Mouse (Mus musculus) thymus, adult 2 months (tissue): ENCODE data around the gene Ston2. TPM values are rescaled to one million over a fixed set of nuclear protein-coding genes. Genes with fewer than 3 reads are reported as not detected.

Experiments
- DNase-seq: peaks from one replicate; pipeline ENCODE4 v3.0.0; 2021
- H3K27ac ChIP-seq: fragments of 200-500 bp; 2 replicates; pipeline ENCODE4 v1.5.1; 2012; ENCODE audit warnings: low read length, control low read depth; ENCODE audit not compliant: control insufficient read depth, insufficient read depth
- H3K27me3 ChIP-seq: fragments of 200-500 bp; 2 replicates; pipeline ENCODE4 v1.6.1; 2012; ENCODE audit warnings: mild to moderate bottlenecking, low read length, moderate library complexity, mixed read lengths; ENCODE audit not compliant: control insufficient read depth, insufficient read depth
- H3K36me3 ChIP-seq: fragments of 200-500 bp; 2 replicates; pipeline ENCODE4 v1.6.1; 2012; ENCODE audit warnings: mild to moderate bottlenecking, low read length, moderate library complexity; ENCODE audit not compliant: control insufficient read depth, insufficient read depth
- H3K4me1 ChIP-seq: fragments of 200-500 bp; replicated peaks from 2 replicates; pipeline ENCODE4 v1.6.1; 2012; ENCODE audit warnings: low read length; ENCODE audit not compliant: control insufficient read depth, insufficient read depth
- H3K4me3 ChIP-seq: fragments of 200-500 bp; 2 replicates; pipeline ENCODE4 v1.5.1; 2012; ENCODE audit warnings: mild to moderate bottlenecking, low read length, control low read depth, moderate library complexity; ENCODE audit not compliant: control insufficient read depth, insufficient read depth
- CTCF ChIP-seq: fragments of 200-500 bp; IDR thresholded peaks from 2 replicates; pipeline ENCODE4 v1.5.1; 2012; ENCODE audit warnings: mild to moderate bottlenecking, control low read depth, low read length, moderate library complexity, borderline replicate concordance; ENCODE audit not compliant: control insufficient read depth, poor library complexity, insufficient read depth; ENCODE audit errors: extremely low read depth
- POLR2A ChIP-seq: fragments of 200-500 bp; IDR thresholded peaks from 2 replicates; pipeline ENCODE4 v1.6.1; 2012; ENCODE audit warnings: mild to moderate bottlenecking, low read length, control low read depth, moderate library complexity; ENCODE audit not compliant: control insufficient read depth, poor library complexity, insufficient read depth; ENCODE audit errors: extremely low read depth
- WGBS: fragments of 180-500 bp; shearing (Covaris S2); methylation state at CpG from one replicate; pipeline ENCODE4 v1.1.7; 2018; 5-methylcytosine and 5-hydroxymethylcytosine counted together
- polyA plus RNA-seq: library from polyadenylated mRNA; depleted of rRNA; stranded (reverse); fragments of >200 nt; gene quantifications from 2 replicates; pipeline ENCODE4 v1.2.3, GENCODE M21; 2012

The Ston2 gene
- polyA plus RNA-seq, 1 experiment: 17.5 TPM

DNA sequence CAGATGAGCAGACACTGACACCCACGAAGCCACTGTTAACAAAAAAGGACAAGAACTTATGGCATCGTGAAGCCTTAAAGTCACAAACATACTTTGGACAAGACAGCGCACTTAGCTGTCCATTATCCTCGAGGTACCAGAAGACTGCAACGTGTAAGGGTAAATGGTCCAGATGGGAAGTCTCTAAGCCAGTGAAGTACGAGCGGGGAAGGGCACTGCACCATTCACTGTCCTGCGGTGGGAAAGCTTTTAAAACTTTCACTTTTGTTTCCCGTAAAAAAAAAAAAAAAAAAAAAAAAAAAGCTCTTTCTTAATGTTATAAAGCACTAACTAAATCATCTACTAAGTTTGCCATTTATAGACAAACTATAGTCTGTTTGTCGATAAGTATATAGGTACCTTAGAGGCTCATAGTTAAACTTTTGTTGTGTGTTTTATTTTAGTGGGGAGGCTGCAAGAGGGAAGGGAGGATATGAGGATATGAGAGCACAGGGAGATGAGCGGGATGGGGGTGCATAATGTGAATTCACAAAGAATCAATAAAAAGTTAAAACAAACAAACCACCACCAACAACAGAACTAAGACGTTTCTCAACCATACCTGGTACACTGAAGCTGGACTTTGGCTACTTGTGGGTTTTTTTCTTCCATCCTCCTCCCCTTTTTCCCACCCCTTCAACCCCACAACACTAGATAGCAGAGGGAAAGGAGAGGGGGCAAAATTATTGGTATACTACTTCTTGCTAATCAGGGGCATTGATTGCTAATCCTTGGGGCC is 127.4 kb downstream of the Ston2 start:
- WGBS: 43% methylated on average over 12 of the region's 12 CpGs
- no peaks in the 10 kb centered on the region for H3K36me3 ChIP-seq

GRCm38 (mm10) chr12:91654399-91655122 is 133.6 kb downstream of the Ston2 start:
- H3K27me3 ChIP-seq: no peaks in the 10 kb centered on the region
- WGBS: 93% methylated on average over 3 of the region's 3 CpGs
- H3K4me1 ChIP-seq: no peaks in the 10 kb centered on the region
- H3K4me3 ChIP-seq: no peak overlapping the region
- H3K27ac ChIP-seq: no peak overlapping the region
- TF ChIP-seq POLR2A (no peak), CTCF (no peak)
- H3K36me3 ChIP-seq: no peaks in the 10 kb centered on the region
- DNase-seq: no peak

More for the DNA sequence above, 127.4 kb downstream of the Ston2 start:
- Histone ChIP-seq H3K27ac (no peak overlapping the region), H3K27me3 (no peaks in the 10 kb centered on the region), H3K4me1 (peaks cover 10% of the 10 kb centered on the region), H3K4me3 (no peak overlapping the region)
- no peak for TF ChIP-seq CTCF
- no peak for TF ChIP-seq POLR2A
- no peak for DNase-seq

GRCm38 (mm10) chr12:91648426-91648825 is 139.8 kb downstream of the Ston2 start:
- Histone ChIP-seq H3K36me3 (no peaks in the 10 kb centered on the region), H3K4me3 (no peak overlapping the region), H3K27me3 (no peaks in the 10 kb centered on the region), H3K4me1 (no peaks in the 10 kb centered on the region), H3K27ac (no peak overlapping the region)
- WGBS: 98% methylated on average over 17 of the region's 17 CpGs
- DNase-seq: no peak
- TF ChIP-seq POLR2A: no peak
- TF ChIP-seq CTCF: no peak

- Histone ChIP-seq H3K27me3 (no peaks in the 10 kb centered on the region), H3K4me3 (no peak overlapping the region), H3K27ac (no peak overlapping the region), H3K4me1 (peaks cover 2% of the 10 kb centered on the region; the same call in 1 of the 2 replicates), H3K36me3 (no peaks in the 10 kb centered on the region)
- DNase-seq: no peak
- 93% methylated on average over 6 of the region's 6 CpGs for WGBS
- TF ChIP-seq POLR2A: no peak
- no peak for TF ChIP-seq CTCF
Observed at GRCm38 (mm10) chr12:91645361-91646123, 142.6 kb downstream of the Ston2 start.

DNA sequence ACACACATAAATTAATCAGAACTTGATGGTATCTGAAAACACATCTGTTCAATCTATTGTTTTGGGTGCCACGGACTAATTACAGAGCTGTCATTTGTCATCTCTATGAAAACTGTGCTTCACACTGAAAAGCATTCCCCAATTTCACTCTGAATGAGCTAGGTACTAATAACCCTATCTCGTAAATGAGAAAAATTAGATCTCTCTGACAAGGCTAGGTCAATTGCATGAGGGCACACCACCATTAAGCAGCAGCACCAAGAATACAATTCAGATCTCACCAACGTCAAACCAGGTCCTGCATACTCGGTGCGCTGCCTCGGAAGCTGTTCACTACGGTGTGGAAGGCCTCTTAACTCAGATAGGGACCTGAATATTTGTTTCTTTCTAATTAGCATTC is 145.0 kb downstream of the Ston2 start:
- no peak overlapping the region for H3K27ac ChIP-seq
- no peaks in the 10 kb centered on the region for H3K27me3 ChIP-seq
- peaks cover 2% of the 10 kb centered on the region; the same call in 1 of the 2 replicates for H3K4me1 ChIP-seq
- H3K4me3 ChIP-seq: no peak overlapping the region
- 97% methylated on average over 7 of the region's 7 CpGs for WGBS
- no peak for DNase-seq
- no peaks in the 10 kb centered on the region for H3K36me3 ChIP-seq
- TF ChIP-seq CTCF (no peak), POLR2A (no peak)
